Mouse (Mus musculus) kidney, postnatal 14 days (tissue): Measurements from ENCODE around the gene Spry1.

Source experiments
- DNase-seq: peaks from one replicate; pipeline ENCODE4 v3.0.0; 2022; ENCODE audit warnings: mixed read lengths

Spry1 gene

GRCm38 (mm10) chr3:37641796-37642680 lies 2.3 kb downstream of the Spry1 start:
- peak; percentile 69 for DNase-seq

- DNase-seq = peak; percentile 76
These were observed 3.0 kb downstream of the Spry1 start for GRCm38 (mm10) chr3:37642681-37643214.

GRCm38 (mm10) chr3:37643411-37643810 lies 3.7 kb downstream of the Spry1 start:
- no peak for DNase-seq

- no peak for DNase-seq
These were observed 4.2 kb downstream of the Spry1 start for GRCm38 (mm10) chr3:37643903-37644302.

GRCm38 (mm10) chr3:37645061-37645460 lies 5.3 kb downstream of the Spry1 start:
- no peak for DNase-seq

GRCm38 (mm10) chr3:37646221-37646620 lies 6.5 kb downstream of the Spry1 start:
- no peak for DNase-seq

GRCm38 (mm10) chr3:37647225-37647624 lies 7.5 kb downstream of the Spry1 start:
- no peak for DNase-seq

- no peak for DNase-seq
These were observed 8.5 kb downstream of the Spry1 start for GRCm38 (mm10) chr3:37648244-37648643.

- no peak for DNase-seq
These were observed 9.5 kb downstream of the Spry1 start for GRCm38 (mm10) chr3:37649281-37649680.

GRCm38 (mm10) chr3:37652537-37652936 lies 12.8 kb downstream of the Spry1 start:
- DNase-seq = peak; percentile 58

- peak; percentile 61 for DNase-seq
These were observed 14.4 kb downstream of the Spry1 start for GRCm38 (mm10) chr3:37653935-37654729.

GRCm38 (mm10) chr3:37654787-37655186 lies 15.0 kb downstream of the Spry1 start:
- no peak for DNase-seq

GRCm38 (mm10) chr3:37655933-37656633 lies 16.3 kb downstream of the Spry1 start:
- no peak for DNase-seq

GRCm38 (mm10) chr3:37657009-37657408 lies 17.3 kb downstream of the Spry1 start:
- no peak for DNase-seq

- DNase-seq = no peak
These were observed 18.4 kb downstream of the Spry1 start for GRCm38 (mm10) chr3:37658155-37658554.

- no peak for DNase-seq
These were observed 19.9 kb downstream of the Spry1 start for GRCm38 (mm10) chr3:37659621-37660020.

- DNase-seq = peak; percentile 75
These were observed 26.8 kb downstream of the Spry1 start for GRCm38 (mm10) chr3:37666291-37667118.

GRCm38 (mm10) chr3:37667119-37667467 lies 27.3 kb downstream of the Spry1 start:
- DNase-seq = no peak

- no peak for DNase-seq
These were observed 28.0 kb downstream of the Spry1 start for GRCm38 (mm10) chr3:37667736-37668135.

GRCm38 (mm10) chr3:37668652-37669051 lies 28.9 kb downstream of the Spry1 start:
- DNase-seq = no peak

GRCm38 (mm10) chr3:37669100-37669499 lies 29.4 kb downstream of the Spry1 start:
- no peak for DNase-seq
